Mouse (Mus musculus) liver, adult 2 months (tissue): Measurements from ENCODE around the gene Olfr450. TPM values are rescaled to one million over a fixed set of nuclear protein-coding genes. Genes with fewer than 3 reads are reported as not detected.

ENCODE experiments used
- DNase-seq: peaks from one replicate; pipeline ENCODE4 v3.0.0-alpha.2; 2011; ENCODE audit warnings: low read depth, low spot score; ENCODE audit errors: extremely low read depth
- H3K27ac ChIP-seq: fragments of 200-500 bp; replicated peaks from 2 replicates; pipeline ENCODE4 v1.5.1; 2012; ENCODE audit warnings: low read depth, mild to moderate bottlenecking, control low read depth, inconsistent platforms, low read length; ENCODE audit not compliant: insufficient read depth
- H3K27me3 ChIP-seq: fragments of 200-500 bp; 2 replicates; pipeline ENCODE4 v1.6.1; 2012; ENCODE audit warnings: mild to moderate bottlenecking, moderate library complexity, low read length, inconsistent platforms; ENCODE audit not compliant: control insufficient read depth, insufficient read depth
- H3K36me3 ChIP-seq: fragments of 200-500 bp; 2 replicates; pipeline ENCODE4 v1.6.1; 2012; ENCODE audit warnings: low read length, inconsistent platforms; ENCODE audit not compliant: control insufficient read depth, insufficient read depth
- H3K4me1 ChIP-seq: fragments of 200-500 bp; 2 replicates; pipeline ENCODE4 v1.6.1; 2011; ENCODE audit warnings: low read length; ENCODE audit not compliant: control insufficient read depth, insufficient read depth
- H3K4me3 ChIP-seq: fragments of 200-500 bp; 2 replicates; pipeline ENCODE4 v1.5.1; 2011; ENCODE audit warnings: low read depth, mild to moderate bottlenecking, control low read depth, low read length, moderate library complexity; ENCODE audit not compliant: insufficient read depth
- H3K79me2 ChIP-seq: fragments of 200-500 bp; 2 replicates; pipeline ENCODE4 v1.6.1; 2012; ENCODE audit warnings: inconsistent platforms, mild to moderate bottlenecking, low read length, moderate library complexity; ENCODE audit not compliant: control insufficient read depth, insufficient read depth
- H3K9ac ChIP-seq: fragments of 200-500 bp; 2 replicates; pipeline ENCODE4 v1.6.1; 2012; ENCODE audit warnings: low read depth, mild to moderate bottlenecking, control low read depth, inconsistent platforms, low read length
- CTCF ChIP-seq: fragments of 200-500 bp; IDR thresholded peaks from 2 replicates; pipeline ENCODE4 v1.5.1; 2011; ENCODE audit warnings: low read depth, low read length, control low read depth
- POLR2A ChIP-seq: fragments of 200-500 bp; IDR thresholded peaks from 2 replicates; pipeline ENCODE4 v1.6.1; 2011; ENCODE audit warnings: low read length, control low read depth; ENCODE audit not compliant: insufficient read depth; ENCODE audit errors: extremely low read depth
- WGBS: fragments of 180-500 bp; shearing (Covaris S2); methylation state at CpG from one replicate; pipeline ENCODE4 v1.1.7; 2018; 5-methylcytosine and 5-hydroxymethylcytosine counted together
- polyA plus RNA-seq: library from polyadenylated mRNA; depleted of rRNA; stranded (reverse); fragments of >200 nt; gene quantifications from 2 replicates; pipeline ENCODE4 v1.2.3, GENCODE M21; 2012; rRNA removed
- total RNA-seq: library from RNA; depleted of rRNA; stranded (reverse); fragments of >200 nt; gene quantifications from 2 replicates; pipeline ENCODE4 v1.2.3, GENCODE M21; 2014; rRNA removed

The Olfr450 gene
- total and polyA plus RNA-seq, 2 experiments = not detected

- H3K4me1 ChIP-seq = no peaks in the 10 kb centered on the region
- no peaks in the 10 kb centered on the region for H3K27me3 ChIP-seq
- no peak within 1 kb of the TSS for H3K4me3 ChIP-seq
- no peak within 1 kb of the TSS for H3K9ac ChIP-seq
- no peak for DNase-seq
- H3K79me2 ChIP-seq = no peaks in the 10 kb centered on the region
- no peaks in the 10 kb centered on the region for H3K36me3 ChIP-seq
- no peak within 1 kb of the TSS for H3K27ac ChIP-seq
- TF ChIP-seq CTCF (no peak), POLR2A (no peak)
Observed at GRCm38 (mm10) chr6:42834084-42834483, 22.3 kb downstream of the Olfr450 start, which contains the start of gene Olfr449. Olfr449 (plus strand) TSS chr6:42834384.

GRCm38 (mm10) chr6:42860222-42860819 lies 48.6 kb downstream of the Olfr450 start:
- Histone ChIP-seq H3K4me1 (no peaks in the 10 kb centered on the region), H3K9ac (no peak overlapping the region), H3K4me3 (no peak overlapping the region), H3K79me2 (no peaks in the 10 kb centered on the region), H3K27ac (no peak overlapping the region), H3K36me3 (no peaks in the 10 kb centered on the region), H3K27me3 (no peaks in the 10 kb centered on the region)
- TF ChIP-seq POLR2A (no peak), CTCF (no peak)
- 11% methylated on average over 4 of the region's 4 CpGs for WGBS
- DNase-seq = peak; percentile 40

Other genes with a start within 250 kb of the Olfr450 start
- gene Tcaf3, start 214.2 kb upstream of the Olfr450 start, total RNA-seq = not detected in 2 replicates
- not detected in 2 replicates for gene Tcaf3, start 214.2 kb upstream of the Olfr450 start, polyA plus RNA-seq
- gene Tcaf2, start 166.7 kb upstream of the Olfr450 start, total RNA-seq = 0.65 and 0.67 TPM in 2 replicates
- gene Tcaf2, start 166.7 kb upstream of the Olfr450 start, polyA plus RNA-seq = 0.10 and 0.18 TPM in 2 replicates
- gene Tcaf1, start 101.9 kb upstream of the Olfr450 start, total RNA-seq = 2.5 and 3.2 TPM in 2 replicates
- gene Tcaf1, start 101.9 kb upstream of the Olfr450 start, polyA plus RNA-seq = 1.2 and 1.6 TPM in 2 replicates
- not detected in 2 replicates for gene Olfr453, start 72.6 kb upstream of the Olfr450 start, total RNA-seq
- not detected in 2 replicates for gene Olfr453, start 72.6 kb upstream of the Olfr450 start, polyA plus RNA-seq
- gene Olfr38, start 55.5 kb upstream of the Olfr450 start, total RNA-seq = not detected in 2 replicates
- gene Olfr38, start 55.5 kb upstream of the Olfr450 start, polyA plus RNA-seq = not detected in 2 replicates
- gene Olfr452, start 26.8 kb upstream of the Olfr450 start, total RNA-seq = not detected in 2 replicates
- gene Olfr452, start 26.8 kb upstream of the Olfr450 start, polyA plus RNA-seq = not detected in 2 replicates
- not detected in 2 replicates for gene Olfr449, start 22.4 kb downstream of the Olfr450 start, total RNA-seq
- not detected in 2 replicates for gene Olfr449, start 22.4 kb downstream of the Olfr450 start, polyA plus RNA-seq
- not detected in 2 replicates for gene Olfr448, start 78.5 kb downstream of the Olfr450 start, total RNA-seq
- gene Olfr448, start 78.5 kb downstream of the Olfr450 start, polyA plus RNA-seq = not detected in 2 replicates
- not detected in 2 replicates for gene Olfr447, start 96.9 kb downstream of the Olfr450 start, total RNA-seq
- gene Olfr447, start 96.9 kb downstream of the Olfr450 start, polyA plus RNA-seq = not detected in 2 replicates
- gene Olfr446, start 109.4 kb downstream of the Olfr450 start, total RNA-seq = not detected in 2 replicates
- gene Olfr446, start 109.4 kb downstream of the Olfr450 start, polyA plus RNA-seq = not detected in 2 replicates
- gene Olfr444, start 137.1 kb downstream of the Olfr450 start, total RNA-seq = not detected in 2 replicates
- not detected in 2 replicates for gene Olfr444, start 137.1 kb downstream of the Olfr450 start, polyA plus RNA-seq